Mouse (Mus musculus) megakaryocyte progenitor cell, adult 5-6 weeks (primary cell): ENCODE results near the gene Tm4sf20. TPM values are rescaled to one million over a fixed set of nuclear protein-coding genes. Genes with fewer than 3 reads are reported as not detected.

ENCODE experiments used
- ATAC-seq: replicated peaks from 2 replicates; pipeline ENCODE4 v1.8.0; 2016; ENCODE audit warnings: mild to moderate bottlenecking, moderate TSS enrichment, inconsistent platforms; ENCODE audit not compliant: poor library complexity
- total RNA-seq, 2 experiments: library from RNA; stranded (forward) in 1 of 2; stranded (reverse) in 1 of 2; fragments of 157-497, 149-512 nt in 1 of 2; fragments of 200-1000 nt in 1 of 2; gene quantifications; 2 replicates each; pipeline versions ENCODE4 v1.2.3 to v1.2.4; 2015 to 2017

The Tm4sf20 gene
- total RNA-seq (2015) (not detected in 2 replicates), total RNA-seq (2017) (not detected in 2 replicates)

GRCm38 (mm10) chr1:82768269-82768668 lies at the start of gene Tm4sf20:
Gene Tm4sf20 (minus strand): TSS chr1:82768461.
- ATAC-seq, result no peak

DNA sequence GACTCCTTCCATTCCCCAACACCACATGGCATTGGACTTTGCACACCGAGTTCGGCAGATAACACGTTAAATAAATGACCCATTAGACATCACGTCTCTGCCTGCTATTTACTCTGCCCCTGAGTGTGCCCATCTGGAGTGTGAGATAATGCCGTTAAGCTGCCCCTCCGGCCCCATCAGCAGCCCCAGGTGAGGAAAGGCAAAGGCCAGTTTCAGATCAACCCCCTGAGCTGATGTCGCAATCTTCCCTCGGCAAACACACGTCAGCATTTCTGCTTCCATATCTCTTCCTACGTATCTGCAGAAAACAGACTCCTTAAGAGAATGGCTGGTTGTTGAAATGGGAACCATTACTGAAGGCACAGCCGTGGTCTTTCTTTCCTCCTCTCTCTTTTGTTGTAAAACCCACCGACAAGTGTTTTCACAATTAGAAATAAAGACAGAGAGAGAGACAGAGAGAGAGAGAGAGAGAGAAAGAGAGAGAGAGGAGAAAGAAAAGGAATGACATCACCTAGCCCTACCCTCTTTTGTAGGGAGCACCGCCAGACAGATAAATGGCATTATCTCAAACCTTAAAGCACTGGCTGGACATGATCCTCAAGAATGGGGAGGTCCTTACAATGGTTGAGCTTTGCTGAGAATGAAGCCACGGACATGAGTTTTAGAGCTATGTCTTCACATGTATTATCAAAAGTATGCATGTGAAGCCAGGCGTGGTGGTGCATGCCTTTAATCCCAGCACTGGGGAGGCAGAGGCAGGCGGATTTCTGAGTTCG lies 47.9 kb upstream of the Tm4sf20 start:
- peak; percentile 90 for ATAC-seq

DNA sequence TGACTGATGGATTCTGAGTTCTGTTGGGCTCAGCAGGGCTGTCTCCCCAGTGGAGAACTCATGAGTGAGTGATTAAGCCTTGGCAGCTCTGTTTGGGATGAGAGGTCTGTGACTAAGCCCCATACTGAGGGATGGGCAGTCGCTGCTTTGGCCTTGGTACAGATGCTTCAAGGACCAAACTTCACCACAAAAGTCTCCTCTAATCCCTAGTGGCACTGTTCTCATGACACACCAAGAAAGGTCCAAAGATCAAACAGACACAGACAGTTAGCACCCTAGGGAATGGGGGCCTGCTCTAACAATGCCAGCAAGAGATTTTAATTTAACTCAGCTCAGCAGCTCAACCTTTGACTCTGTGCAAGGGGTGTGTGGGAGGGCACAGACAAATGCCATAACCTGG lies 43.5 kb upstream of the Tm4sf20 start:
- no peak for ATAC-seq

DNA sequence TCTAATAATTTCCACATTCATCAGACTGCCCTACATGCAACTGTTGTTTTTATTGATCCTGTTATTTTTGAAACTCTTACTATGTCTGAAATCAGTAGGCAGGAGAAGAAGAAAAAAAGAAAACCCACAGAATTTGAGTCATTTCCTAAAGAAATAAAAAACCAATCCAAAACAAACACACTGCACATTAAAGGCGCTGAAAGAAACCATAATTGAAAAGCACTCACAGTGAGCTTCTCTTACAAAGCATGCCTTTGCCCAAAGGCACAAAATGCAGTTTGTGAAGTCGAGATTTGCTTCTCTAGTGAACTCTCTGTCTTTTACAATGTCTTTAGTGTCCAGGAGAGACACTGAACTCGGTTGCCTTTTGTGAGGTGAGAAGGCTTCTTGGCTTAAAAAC lies 40.3 kb upstream of the Tm4sf20 start:
- ATAC-seq, result no peak

- ATAC-seq, result no peak
Observed at GRCm38 (mm10) chr1:82807206-82807605, 38.9 kb upstream of the Tm4sf20 start.

DNA sequence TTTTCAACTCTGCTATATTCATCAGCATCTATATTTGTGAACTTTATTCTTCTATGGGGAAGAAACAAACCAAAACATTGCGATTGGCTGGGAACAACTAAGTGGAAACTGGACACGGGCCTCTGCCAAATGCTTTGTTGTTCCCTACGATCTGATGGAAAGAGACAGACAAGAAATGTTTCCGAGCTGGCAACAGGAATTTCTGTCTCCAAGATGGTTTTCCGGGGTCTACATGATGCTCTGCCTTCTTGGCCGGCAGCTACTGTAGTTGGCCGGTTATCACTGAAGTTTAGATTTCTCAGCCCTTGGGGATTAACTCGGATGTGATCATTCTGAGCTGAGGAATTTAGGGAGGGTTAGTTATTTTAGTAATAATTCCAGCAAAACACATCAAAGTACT lies 38.1 kb upstream of the Tm4sf20 start:
- no peak for ATAC-seq

DNA sequence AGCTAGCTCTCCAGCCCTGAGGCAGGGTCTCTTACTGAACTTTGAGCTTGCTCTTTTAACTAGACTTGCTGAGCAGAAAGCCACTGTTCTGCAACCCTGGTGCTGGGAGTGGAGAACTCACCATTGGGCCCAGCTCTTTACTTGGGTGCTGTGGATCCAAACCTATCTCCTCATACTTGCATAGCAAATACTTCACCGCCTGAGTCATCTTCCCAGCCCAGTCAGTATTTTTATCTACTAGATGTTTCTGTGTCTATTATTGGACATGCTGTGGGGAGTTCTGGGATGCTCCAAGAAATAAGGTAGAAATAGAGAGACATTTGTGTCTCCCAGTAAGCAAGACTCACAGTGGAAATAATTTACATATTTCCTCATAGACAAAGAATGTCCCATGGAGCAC lies 35.8 kb upstream of the Tm4sf20 start:
- no peak for ATAC-seq

GRCm38 (mm10) chr1:82803608-82804007 lies 35.3 kb upstream of the Tm4sf20 start:
- ATAC-seq, result peak; percentile 64

- ATAC-seq, result no peak
Observed at GRCm38 (mm10) chr1:82801105-82801783, 33.0 kb upstream of the Tm4sf20 start.

DNA sequence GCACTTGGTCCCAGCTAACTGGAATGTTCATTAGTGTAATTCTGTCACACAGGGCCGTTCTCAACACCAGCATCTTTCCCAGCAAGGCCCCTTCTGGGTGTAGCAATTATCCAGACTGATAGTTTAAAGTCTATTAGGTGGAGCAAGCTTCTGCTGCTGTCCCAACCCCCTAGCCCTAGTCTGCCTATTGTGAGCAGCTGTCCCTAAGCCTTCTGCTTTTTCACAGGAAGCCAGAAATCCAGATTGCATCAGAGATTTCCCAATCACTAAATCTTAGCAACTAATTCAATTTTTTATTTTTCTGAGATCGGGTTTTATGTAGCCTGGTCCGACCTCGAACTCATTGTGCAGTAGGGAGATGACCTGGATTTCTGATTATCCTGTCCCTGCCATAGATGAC lies 30.7 kb upstream of the Tm4sf20 start:
- ATAC-seq, result peak; percentile 67

GRCm38 (mm10) chr1:82798304-82798703 lies 30.0 kb upstream of the Tm4sf20 start:
- ATAC-seq, result peak; percentile 29

GRCm38 (mm10) chr1:82797088-82797487 lies 28.8 kb upstream of the Tm4sf20 start:
- ATAC-seq, result peak; percentile 52

DNA sequence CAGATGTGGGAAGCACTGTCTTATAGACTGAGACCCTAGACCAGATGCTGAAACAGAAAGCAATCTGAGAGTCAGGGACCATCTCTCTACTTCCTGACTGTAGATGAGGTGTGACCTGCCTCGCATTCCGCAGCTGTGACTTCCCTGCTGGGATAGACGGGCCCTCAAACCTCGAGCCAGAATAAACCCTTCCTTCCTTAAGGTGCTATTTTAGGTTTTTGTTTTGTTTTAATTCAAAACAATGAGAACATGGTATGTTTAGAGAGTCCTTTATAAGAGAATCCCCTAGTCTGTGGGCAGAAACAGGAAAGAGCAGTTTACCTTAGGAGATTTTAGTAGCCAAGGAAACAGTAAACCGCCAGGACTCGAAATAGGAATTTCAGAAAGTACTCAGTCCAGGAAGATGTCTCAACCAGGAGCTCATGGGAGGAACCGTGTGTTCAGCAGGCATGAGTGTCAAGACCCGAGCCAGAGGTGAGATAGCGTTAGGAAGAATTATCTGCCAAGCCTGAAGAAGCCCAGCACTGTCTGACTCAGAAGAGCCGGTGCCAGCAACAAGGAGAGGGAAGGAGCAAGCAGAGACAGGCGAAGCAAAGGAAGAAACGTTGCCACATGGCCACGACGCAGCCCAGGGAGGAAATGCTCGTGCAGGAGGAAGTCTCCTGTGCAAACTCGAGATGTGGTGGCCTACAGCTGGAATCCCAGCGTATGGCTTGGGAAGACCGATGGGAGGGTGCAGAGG lies 27.6 kb upstream of the Tm4sf20 start:
- ATAC-seq, result peak; percentile 57

DNA sequence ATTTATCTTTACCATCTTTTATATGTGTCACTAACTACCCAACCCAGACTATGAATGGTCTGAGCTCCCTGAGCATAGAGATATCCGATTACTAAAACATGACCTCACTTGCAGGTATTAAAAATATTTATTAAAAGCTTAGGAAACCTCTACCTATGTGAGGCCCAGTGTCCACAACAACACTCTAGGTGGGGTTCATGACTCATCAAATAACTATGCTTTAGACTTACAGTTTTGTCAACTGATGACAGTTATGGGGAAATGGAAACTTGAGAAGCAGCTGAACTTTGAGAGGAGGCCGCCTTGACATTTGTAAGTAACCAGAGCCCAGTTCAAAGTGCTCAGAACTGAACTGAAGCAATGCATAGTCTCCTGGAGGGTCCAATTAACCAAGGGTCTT lies 26.9 kb upstream of the Tm4sf20 start:
- ATAC-seq, result no peak

GRCm38 (mm10) chr1:82793986-82794385 lies 25.7 kb upstream of the Tm4sf20 start:
- ATAC-seq, result no peak

DNA sequence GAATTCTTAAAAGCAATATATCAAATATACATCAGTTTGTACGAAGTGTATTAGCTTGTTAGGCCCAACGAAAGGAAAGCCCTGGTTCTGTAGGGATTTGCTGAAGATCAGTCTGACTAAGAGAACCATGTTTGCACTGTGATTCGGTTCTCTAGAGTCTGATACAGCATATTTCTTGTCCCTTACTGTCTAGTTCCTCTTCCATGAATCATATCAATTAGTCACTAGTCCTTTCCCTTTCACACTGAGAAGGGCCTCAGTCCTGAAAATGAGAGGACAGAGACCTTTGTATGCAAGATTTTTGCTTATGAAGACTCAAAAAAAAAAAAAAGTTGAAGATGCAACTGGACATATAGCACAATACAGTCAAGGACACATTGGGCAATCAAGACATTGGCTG lies 24.8 kb upstream of the Tm4sf20 start:
- ATAC-seq, result no peak

GRCm38 (mm10) chr1:82792238-82792637 lies 24.0 kb upstream of the Tm4sf20 start:
- no peak for ATAC-seq

GRCm38 (mm10) chr1:82791105-82791504 lies 22.8 kb upstream of the Tm4sf20 start:
- ATAC-seq, result no peak

GRCm38 (mm10) chr1:82788070-82788469 lies 19.8 kb upstream of the Tm4sf20 start:
- ATAC-seq, result no peak

GRCm38 (mm10) chr1:82787414-82787813 lies 19.2 kb upstream of the Tm4sf20 start:
- peak; percentile 92 for ATAC-seq

DNA sequence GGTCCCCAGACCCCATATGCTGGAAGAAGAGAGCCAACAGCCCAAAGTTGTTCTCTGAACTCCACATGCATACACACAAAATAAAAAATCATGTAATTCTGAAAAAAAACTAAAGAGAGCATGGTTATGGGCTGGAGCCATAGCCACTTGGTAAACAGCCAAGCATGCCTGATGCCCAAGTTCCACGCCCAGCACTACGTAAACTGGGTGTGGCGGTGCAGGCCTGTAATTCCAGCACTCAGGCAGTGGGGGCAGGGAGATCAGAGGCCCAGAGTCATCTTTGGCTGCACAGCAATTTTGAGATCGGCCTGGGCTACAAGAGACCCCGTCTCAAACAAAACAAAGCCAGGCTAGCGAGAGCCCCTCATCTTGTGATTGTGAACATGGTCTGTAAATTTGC lies 17.3 kb upstream of the Tm4sf20 start:
- no peak for ATAC-seq

DNA sequence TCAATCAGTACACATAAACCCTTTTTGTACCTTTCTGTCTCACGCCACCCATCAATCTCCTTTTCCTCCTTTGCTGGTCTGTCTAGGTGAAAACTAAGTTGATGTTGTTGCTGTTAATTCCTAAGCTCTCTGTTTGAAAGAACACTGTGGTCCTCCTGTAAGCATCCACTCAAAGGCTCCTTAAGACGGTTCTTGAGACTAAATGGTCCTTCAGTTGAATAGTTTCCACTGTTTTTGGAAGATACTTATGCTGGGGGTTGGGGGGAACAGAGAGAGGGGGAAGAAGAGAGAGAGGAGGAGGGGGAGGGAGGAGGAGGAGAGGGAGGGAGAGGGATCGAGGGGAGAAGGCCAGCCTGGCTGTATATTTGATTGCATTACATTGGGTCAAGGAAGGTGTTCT lies 15.3 kb upstream of the Tm4sf20 start:
- ATAC-seq, result no peak
